Mouse (Mus musculus): ENCODE data around the gene Rps6ka1.

Gene Rps6ka1

DNA sequence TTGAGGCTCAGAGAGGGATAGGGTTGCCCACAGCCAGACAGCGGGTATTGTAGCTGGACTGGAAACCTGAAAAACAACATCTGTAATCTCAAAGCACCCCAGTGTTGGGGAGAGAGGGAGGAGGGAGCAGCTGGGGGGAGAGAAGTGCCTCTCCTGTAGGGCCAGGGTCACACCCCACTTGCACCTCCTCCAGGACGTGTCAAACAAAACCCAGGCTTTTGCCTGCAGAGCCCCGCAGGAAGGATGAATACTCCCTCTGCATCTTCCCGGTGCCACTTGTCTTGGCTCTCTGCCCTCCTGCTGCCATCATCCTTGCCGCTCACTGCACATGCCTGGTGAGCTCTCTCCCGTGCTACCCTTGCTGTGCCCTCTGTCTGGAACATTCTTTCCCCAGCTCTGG is 10.6 kb upstream of the Rps6ka1 start:
- DNase-seq (ENCODE audit: extremely low read depth, insufficient read length, low spot score): no peak

DNA sequence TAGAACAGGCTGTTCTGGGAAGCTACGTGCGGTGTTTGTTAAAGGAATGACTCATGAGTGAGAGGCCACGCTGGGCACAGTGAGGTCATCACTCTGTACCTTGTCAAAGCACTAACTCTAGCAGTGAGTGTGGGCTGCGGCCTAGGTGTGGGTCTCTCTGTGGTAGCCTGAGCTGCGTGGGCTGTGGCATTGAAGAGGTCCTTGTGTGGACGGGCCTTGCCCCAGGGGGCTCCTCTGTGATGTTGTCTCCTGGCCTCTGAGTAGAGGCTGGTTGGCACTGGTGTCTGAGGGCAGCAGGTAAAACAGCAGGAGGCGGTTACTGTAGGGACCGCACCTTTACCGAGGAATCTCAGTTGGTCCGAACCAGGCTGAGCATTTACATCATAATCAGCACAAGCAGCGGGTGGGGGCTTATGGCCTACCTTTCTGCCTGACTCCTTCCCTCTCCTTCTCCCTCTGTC is 9.9 kb upstream of the Rps6ka1 start:
- no peak for DNase-seq (ENCODE audit: extremely low read depth, insufficient read length, low spot score)

DNA sequence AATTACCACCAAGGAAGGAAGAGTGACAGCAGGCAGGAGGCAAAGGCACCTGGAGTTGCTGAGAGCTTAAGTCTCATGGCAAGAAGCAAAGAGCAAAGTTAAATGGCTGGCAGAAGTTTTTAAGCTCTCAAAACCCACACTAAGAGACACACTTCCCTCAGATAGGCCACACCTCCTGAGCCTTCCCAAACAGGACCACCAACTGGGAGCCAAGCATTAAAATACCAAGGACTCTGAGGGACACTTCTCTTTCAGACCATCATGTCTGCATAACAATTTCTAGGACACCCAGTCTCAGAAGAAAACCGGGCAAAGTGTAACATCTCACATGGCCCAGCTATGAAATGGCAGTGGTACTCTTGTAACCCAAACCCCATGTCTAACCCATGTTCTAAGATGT is 9.4 kb upstream of the Rps6ka1 start:
- no peak for DNase-seq (ENCODE audit: extremely low read depth, insufficient read length, low spot score)

GRCm38 (mm10) chr4:133896002-133896401 is 8.4 kb upstream of the Rps6ka1 start:
- no peak for DNase-seq (ENCODE audit: extremely low read depth, insufficient read length, low spot score)

DNA sequence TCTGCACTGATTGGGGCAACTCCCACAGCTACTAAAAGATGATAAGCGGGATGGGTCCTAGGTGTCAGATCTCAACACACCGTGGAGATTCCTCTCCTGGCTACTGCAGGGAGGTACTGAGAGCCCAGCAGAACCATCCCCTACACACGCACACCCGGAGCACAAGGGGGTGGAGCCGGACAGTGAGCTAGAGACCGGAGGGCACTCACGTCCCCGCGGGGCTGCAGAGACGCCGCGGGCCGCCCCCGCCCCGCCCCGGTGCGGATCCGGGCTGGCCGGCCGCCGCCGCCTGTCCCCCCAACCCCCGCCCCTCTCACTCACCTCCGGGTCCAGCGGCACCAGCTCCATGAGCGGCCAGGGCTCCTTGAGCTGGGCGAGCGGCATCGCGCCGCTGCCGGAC is 348 bp downstream of the Rps6ka1 start:
- DNase-seq (ENCODE audit: extremely low read depth, insufficient read length, low spot score): no peak

GRCm38 (mm10) chr4:133885991-133886501 is 1.6 kb downstream of the Rps6ka1 start:
- peak; percentile 52 for DNase-seq (ENCODE audit: extremely low read depth, insufficient read length, low spot score)

- no peak for DNase-seq (ENCODE audit: extremely low read depth, insufficient read length, low spot score)
Observed at GRCm38 (mm10) chr4:133885331-133885730, 2.3 kb downstream of the Rps6ka1 start.

DNA sequence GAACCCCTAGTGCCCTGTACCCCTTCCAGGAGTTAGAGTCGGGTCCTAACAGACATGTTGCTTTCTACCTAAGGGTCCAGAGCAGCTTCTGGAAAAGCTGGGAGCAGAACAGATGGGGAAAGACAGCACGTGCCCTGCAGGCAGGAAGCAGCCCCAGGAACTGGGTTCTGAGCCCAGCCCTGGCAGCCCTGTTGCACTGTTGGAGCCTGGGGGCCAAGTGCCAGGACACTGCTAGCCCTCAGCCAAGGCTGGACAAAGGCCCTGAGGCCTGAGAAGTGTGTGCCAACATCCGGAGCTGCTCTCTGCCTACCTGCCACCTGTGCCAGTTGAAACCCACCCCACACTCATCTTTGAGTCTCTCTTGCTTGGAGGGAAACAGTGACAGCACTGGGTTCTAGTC is 2.7 kb downstream of the Rps6ka1 start:
- DNase-seq (ENCODE audit: extremely low read depth, insufficient read length, low spot score): no peak

GRCm38 (mm10) chr4:133884127-133884753 is 3.4 kb downstream of the Rps6ka1 start:
- DNase-seq (ENCODE audit: extremely low read depth, insufficient read length, low spot score): peak; percentile 26

DNA sequence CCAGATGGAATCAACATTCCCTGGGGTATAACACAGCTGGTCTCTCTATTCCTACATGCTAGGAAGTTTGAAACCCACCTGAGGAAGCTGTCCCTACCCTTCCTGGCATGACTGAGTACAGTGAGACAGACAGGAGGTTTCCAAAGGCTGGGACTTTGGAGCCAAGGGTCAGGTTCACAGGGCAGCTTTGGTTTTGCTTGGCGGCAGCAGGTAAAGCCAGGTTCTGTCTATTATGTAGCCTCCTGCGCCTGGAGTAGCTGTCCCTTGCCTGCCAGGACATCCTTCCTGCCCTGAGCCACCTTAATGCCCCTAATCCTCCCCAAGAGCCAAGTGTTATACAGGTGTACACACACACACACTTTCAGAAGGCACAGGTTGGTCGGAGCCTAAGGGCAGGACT is 5.7 kb downstream of the Rps6ka1 start:
- no peak for DNase-seq (ENCODE audit: extremely low read depth, insufficient read length, low spot score)

DNA sequence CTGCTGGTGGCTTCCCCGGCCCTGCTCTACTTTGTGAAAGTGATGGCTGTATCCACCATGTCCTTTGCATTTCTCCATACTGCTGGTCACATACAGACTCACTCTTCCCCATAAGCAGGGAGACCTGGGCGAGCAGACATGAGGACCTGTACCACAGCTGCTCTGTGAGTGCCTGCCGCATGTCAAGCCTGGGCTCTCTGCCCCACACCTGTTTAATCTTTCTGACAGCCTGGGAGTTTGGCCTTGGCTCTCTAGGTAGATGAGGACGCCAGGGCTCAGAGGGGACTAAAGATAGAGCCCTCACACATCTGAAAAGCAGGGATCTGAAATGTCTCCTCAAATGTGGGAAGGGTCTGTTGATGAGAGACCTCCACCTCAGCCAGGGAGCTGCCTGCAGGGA is 6.2 kb downstream of the Rps6ka1 start:
- no peak for DNase-seq (ENCODE audit: extremely low read depth, insufficient read length, low spot score)

GRCm38 (mm10) chr4:133879145-133879902 is 8.3 kb downstream of the Rps6ka1 start:
- no peak for DNase-seq (ENCODE audit: extremely low read depth, insufficient read length, low spot score)

- DNase-seq (ENCODE audit: extremely low read depth, insufficient read length, low spot score): no peak
Observed at GRCm38 (mm10) chr4:133877850-133878755, 9.5 kb downstream of the Rps6ka1 start.

DNA sequence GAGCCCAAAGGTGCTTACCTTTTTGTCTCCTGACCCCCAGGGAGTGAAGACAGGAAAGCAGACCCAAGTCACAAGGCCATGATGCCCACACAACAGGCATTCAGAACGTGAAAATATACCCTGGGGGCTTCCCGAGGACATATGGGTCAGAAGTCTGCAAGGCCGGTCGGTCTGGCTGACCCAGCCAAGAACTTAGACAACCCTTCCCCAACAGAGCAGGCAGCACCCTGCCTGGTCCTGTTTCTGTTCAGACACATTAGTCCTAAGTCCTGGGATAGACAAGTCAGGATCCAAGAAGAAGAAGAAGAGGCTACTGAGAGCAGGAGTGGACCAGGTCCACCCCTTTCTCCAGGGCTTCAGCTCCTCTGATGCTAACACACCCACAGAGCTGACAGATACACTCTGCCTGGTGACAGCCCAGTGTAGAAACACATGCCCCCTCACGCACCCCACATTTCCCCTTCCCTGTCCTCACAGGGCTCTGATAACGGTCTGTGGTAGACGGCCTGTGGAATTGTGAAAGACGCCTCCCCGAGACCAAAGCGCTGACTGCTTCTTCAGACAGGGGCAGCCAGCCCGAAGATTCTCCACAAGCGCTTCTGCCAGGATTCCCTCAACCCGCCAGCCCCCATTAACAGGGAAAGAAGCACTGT is 12.6 kb downstream of the Rps6ka1 start:
- no peak for DNase-seq (ENCODE audit: extremely low read depth, insufficient read length, low spot score)

DNA sequence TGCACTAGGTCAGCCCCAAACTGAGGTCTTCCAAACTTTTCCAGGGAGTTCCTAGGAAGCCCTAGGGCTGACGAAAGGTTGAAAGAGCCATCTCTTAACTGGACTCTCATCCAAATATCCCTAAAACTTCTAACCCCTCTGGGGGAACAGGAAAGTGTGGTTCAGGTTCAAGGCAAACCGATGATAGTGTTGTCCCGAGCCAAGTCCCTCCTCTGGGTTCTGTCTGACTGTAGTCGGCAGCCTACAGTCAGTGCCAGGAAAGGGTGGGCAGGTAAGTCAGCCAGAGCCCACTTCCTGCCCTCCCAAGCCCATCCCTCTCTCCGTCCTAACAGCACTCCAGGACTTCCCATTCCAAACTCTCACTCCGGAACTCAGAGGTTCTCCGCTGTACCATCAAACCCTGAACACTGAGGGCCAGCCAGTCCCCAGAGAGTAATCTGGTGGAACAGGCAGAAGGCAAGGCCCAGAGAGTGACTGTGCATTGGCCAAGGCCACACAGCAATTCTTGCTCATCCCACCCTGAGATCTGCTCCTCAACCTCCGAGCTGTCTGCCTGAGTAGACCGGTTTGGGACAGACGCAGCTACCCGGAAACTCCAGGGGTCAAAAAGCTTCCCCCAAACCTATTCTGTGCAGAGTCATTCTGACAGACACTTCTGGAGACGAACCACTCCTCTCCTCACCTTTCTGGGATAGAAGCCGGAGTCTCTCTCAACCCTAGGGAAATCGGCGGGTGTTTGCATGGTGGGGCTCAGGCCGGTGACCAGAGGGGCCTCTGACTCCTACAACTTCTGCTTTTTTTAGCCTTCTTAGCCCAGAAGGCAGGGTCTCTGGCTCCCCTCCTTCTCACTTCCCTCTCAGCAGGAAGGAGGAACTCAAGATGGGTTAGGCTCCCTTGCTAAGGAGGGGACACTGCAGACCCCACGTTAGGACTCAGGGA is 13.4 kb downstream of the Rps6ka1 start:
- DNase-seq (ENCODE audit: extremely low read depth, insufficient read length, low spot score): no peak

DNA sequence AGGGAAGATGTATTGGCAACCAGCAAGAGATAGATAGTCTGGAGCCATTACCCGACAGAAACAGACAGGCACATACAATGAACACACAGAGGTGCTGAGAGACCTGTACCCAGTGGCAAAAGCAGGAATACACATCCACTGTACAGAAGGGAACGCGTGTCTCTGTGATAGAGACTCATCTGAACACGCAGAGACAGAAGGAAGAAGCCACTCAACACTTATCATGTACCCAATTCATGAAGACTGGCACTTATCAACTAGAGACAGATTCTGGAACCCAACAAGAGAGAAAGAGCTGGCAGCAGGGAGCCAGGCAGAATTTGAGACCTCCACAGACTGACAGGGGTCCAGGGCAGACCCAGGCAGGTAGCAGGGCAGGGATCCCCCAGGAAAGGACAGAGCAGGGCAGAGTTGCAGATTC is 14.2 kb downstream of the Rps6ka1 start:
- no peak for DNase-seq (ENCODE audit: extremely low read depth, insufficient read length, low spot score)

GRCm38 (mm10) chr4:133872812-133873300 is 14.7 kb downstream of the Rps6ka1 start:
- no peak for DNase-seq (ENCODE audit: extremely low read depth, insufficient read length, low spot score)

DNA sequence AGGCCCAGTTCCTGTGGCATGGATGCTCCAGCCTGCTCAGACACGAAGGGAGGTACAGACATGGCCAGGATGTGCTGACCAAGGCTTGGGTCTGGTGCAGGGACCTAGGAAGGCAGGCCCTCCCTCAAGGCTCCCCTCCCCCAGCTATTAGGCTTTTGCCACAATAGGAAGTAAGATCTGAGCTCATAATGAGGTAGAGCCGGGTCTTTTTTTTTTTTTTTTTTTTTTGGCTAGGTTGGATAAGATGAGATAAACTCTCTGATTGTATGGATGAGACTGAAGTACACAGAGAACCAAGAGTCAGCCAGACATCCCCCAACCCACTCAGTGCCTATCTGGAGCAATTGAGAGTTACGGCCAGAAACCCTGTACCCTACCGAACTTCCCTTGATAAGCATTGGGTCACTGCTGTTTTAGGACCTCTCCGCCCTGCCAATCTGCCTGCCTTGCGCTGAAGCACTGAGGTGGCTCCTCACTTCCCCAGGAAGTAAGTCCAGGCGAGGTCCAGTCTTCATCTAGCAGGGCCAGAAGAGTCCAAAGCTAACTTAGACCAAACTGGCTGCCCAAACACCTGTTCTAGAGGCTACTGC is 15.3 kb downstream of the Rps6ka1 start:
- DNase-seq (ENCODE audit: extremely low read depth, insufficient read length, low spot score): no peak

- DNase-seq (ENCODE audit: extremely low read depth, insufficient read length, low spot score): no peak
Observed at GRCm38 (mm10) chr4:133865231-133865630, 22.4 kb downstream of the Rps6ka1 start.

Data from 3134 (cell line).